In the genomic region with DNA sequence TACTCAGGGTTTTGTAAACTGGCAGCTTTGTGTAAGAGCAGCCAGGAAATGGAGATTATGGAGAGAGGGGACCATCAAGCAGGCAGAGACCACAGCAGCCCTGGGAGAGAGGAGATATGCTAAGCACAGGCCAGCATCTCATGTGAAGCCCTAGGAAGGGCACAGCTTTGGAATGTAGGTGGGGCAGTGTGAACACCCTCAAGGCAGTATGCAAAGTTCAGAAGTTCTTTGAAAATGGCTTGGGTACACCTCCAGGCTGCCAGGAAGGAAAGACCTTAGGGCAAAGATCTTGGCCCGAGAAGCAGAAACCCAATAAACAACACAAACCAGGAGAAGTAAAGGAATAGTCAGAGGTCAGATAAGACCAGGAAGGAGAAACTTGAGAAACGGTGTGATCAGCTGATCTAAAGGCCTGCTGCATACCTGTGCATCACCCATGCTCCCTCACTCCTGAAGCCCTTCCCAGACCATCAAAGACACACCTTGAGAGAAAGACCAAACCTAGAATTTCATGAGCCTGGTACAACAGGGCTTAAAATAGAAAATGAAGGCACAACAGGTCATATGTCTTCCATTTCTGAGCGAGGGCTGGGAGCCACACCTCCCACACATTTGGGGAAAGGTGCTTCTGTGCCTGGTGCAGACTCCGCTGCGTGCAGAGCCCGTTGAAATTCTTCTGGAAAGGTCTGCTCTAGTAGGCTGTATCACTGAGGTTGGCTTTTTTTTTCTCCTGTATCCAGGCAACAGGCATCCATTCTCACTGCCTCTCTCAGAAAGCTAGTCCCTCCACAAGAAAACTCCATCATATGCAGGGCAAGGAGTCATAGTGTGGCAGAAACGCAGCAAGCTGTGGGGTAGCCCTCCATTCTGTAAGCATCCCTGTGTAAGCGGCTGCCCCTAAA, we compare ENCODE assay signal across 13 mouse cellular contexts. TPM values are rescaled to one million over a fixed set of nuclear protein-coding genes. Genes with fewer than 3 reads are reported as not detected.
DNase-seq lines count a peak whose midpoint lies in the region; TF ChIP-seq lines count a peak whose summit lies in the region.
"Had no signal": no experiment of that assay in that cellular context is flagged by ENCODE, and none has a peak within 500 bp of the region (broad histone marks: within the 10 kb centered on the region; RNA-seq: fewer than 3 reads in every experiment).

No protein-coding gene starts in this region.

- H3K36me3 ChIP-seq in ES-E14 (ENCODE audit: control insufficient read depth, insufficient read depth, low read length, poor library complexity, severe bottlenecking) = peaks cover 32% of the 10 kb centered on the region

- H3K4me1 ChIP-seq in ES-E14 (ENCODE audit: control insufficient read depth in 2 of 2, insufficient read depth in 2 of 2, low read length in 2 of 2, poor library complexity in 1 of 2) = peaks cover 0 to 3% of the 10 kb centered on the region in 2 experiments; a peak in 1 of 4 replicates

- intact Hi-C loops in left cerebral cortex, postnatal 4 days (cut with DNase I) = no loop called here
- intact Hi-C loops in left cerebral cortex, postnatal 14 days (cut with DNase I) = no loop called here

- no peak overlapping the region for H3K27ac ChIP-seq in ES-E14 (ENCODE audit: insufficient read depth, low read depth, low read length, poor library complexity, severe bottlenecking)
- H3K27ac ChIP-seq: liver, embryonic 15.5 days had no signal

- no peak overlapping the region for H3K4me3 ChIP-seq in ES-E14 (ENCODE audit: insufficient read depth in 1 of 2, low read depth in 1 of 2, low read length in 2 of 2, poor library complexity in 1 of 2, severe bottlenecking in 1 of 2)
- H3K4me3 ChIP-seq: liver, embryonic 15.5 days had no signal

- no peak overlapping the region for H3K9ac ChIP-seq in ES-E14 (ENCODE audit: insufficient read depth, low read depth, low read length, poor library complexity, severe bottlenecking)
- H3K9ac ChIP-seq: liver, embryonic 15.5 days had no signal

- peak; percentile 28 to 49 for DNase-seq in frontal cortex, postnatal 36 days (ENCODE audit: low spot score in 2 of 2)
- no peak for DNase-seq in frontal cortex, postnatal 10 days (ENCODE audit: low spot score in 2 of 2)
- peak; percentile 18 for DNase-seq in left cerebral cortex, adult 11 months (ENCODE audit: low spot score)
- DNase-seq in left cerebral cortex, postnatal 4 days = no peak
- DNase-seq in ES-E14 (ENCODE audit: low read depth, low spot score) = peak; percentile 50
- DNase-seq in left cerebral cortex, postnatal 14 days (ENCODE audit: low spot score in 2 of 2) = peak; percentile 38 to 60
- DNase-seq in adrenal gland, postnatal 25 days = no peak
- no peak for DNase-seq in adrenal gland, adult 2 months
- DNase-seq: adrenal gland, postnatal 10 days; B cell, adult 2 months; cerebellum, adult 11 months; thymus, postnatal 25 days had no signal

- in situ Hi-C loops in ES-E14 (cut with MboI; ENCODE audit: low sequenced_read_pairs in 2 of 2, unreplicated experiment in 2 of 2) = no loop called here

- H3K9me3 ChIP-seq in ES-E14 (ENCODE audit: control insufficient read depth, insufficient read depth, low read depth, low read length) = peaks cover 6% of the 10 kb centered on the region
- H3K9me3 ChIP-seq: liver, embryonic 15.5 days had no signal

TF ChIP-seq in ES-E14, 5 proteins besides CTCF, POLR2A, EP300 and RAD21:
- 0 out of 2 replicates have a peak, but pooled peaks have one; percentile 22 for TF ChIP-seq ZNF384 (IDR thresholded peaks at IDR 0.05; ENCODE audit: low read depth, low read length)
- TF ChIP-seq CHD2 (IDR thresholded peaks at IDR 0.05; ENCODE audit: low read depth, low read length) = no peak
- no peak for TF ChIP-seq MAFK (IDR thresholded peaks at IDR 0.05; ENCODE audit: insufficient read depth, low read depth, low read length)
TF ChIP-seq in ES-E14: peak in this region for 1.

RNA-seq across cellular contexts. Expression of a gene that starts 28.6 kb away (rescaled TPM):
- 10 to 100 TPM; 14.5 to 15.9 TPM for total RNA-seq in left cerebral cortex, postnatal 4 days (2021)
- 10.3 and 10.7 TPM in 2 replicates for total RNA-seq in ES-E14 (2012; rRNA removed)
- 10 to 100 TPM; 15.4 to 15.5 TPM for total RNA-seq in left cerebral cortex, postnatal 14 days (2021)
- 21.4 and 25.0 TPM in 2 replicates for total RNA-seq in adrenal gland, postnatal 25 days (2021)
- total RNA-seq in adrenal gland, adult 2 months (2021) = 10 to 100 TPM; 16.7 to 21.7 TPM
- 48.7 and 57.5 TPM in 2 replicates for polyA plus RNA-seq in adrenal gland, adult 2 months (2012; rRNA removed)

RNA-seq across cellular contexts. Expression of a gene that starts 32.9 kb away (rescaled TPM):
- under 1 TPM in 1 of 2 experiments, not detected in 1; 0.08 TPM for total RNA-seq in left cerebral cortex, postnatal 4 days (2021)
- 0.05 and 0.09 TPM in 2 replicates for total RNA-seq in ES-E14 (2012; rRNA removed)
- total RNA-seq in left cerebral cortex, postnatal 14 days (2021) = under 1 TPM in 1 of 2 experiments, not detected in 1; 0.24 TPM
- total RNA-seq in adrenal gland, postnatal 25 days (2021) = 0.29 and 0.85 TPM in 2 replicates
- total RNA-seq in adrenal gland, adult 2 months (2021) = 1 to 10 TPM; 1.2 to 1.7 TPM
- 0.51 and 0.61 TPM in 2 replicates for polyA plus RNA-seq in adrenal gland, adult 2 months (2012; rRNA removed)

Comparison
In these comparisons a context has a peak if more than half of its experiments do, and no peak if none do; other contexts are left out.
1. DNase-seq: peak in frontal cortex, postnatal 36 days (2 of 2), left cerebral cortex, adult 11 months (single experiment), ES-E14 (single experiment) and left cerebral cortex, postnatal 14 days (2 of 2); none in frontal cortex, postnatal 10 days (0 of 2), left cerebral cortex, postnatal 4 days (single experiment), adrenal gland, postnatal 25 days (single experiment) and adrenal gland, adult 2 months (single experiment).